Mouse (Mus musculus) urinary bladder, postnatal 25 days (tissue): Measurements from ENCODE around the gene Usp2.

Experiments
- DNase-seq: peaks from one replicate; pipeline ENCODE4 v3.0.0; 2022; ENCODE audit warnings: low spot score

Gene Usp2

GRCm38 (mm10) chr9:44066785-44067225 is at the start of gene Usp2:
TSS of gene Usp2 (plus strand) at chr9:44067021.
- peak; percentile 100 for DNase-seq

- DNase-seq = no peak
Measured at GRCm38 (mm10) chr9:44017846-44018245, 49.0 kb upstream of the Usp2 start.

DNA sequence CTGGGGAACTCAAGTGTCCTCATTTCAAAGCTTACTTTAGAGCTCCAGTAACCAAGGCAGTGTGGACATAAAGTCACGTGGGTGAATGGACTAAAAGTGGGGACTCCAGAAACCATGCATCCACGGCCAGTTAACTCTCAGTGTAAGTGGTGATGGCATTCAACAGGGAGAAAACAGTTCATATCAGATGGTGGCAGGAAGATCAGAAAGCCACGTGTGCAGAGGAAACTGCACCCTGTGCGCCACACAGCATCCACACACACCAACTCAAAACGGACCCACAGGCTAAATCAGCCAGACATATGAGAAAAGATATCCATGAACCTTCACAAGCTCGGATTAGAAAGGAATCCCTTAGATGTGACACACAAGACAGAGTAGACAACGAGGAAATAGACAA is 46.8 kb upstream of the Usp2 start:
- no peak for DNase-seq

GRCm38 (mm10) chr9:44022100-44022847 is 44.5 kb upstream of the Usp2 start:
- no peak for DNase-seq

DNA sequence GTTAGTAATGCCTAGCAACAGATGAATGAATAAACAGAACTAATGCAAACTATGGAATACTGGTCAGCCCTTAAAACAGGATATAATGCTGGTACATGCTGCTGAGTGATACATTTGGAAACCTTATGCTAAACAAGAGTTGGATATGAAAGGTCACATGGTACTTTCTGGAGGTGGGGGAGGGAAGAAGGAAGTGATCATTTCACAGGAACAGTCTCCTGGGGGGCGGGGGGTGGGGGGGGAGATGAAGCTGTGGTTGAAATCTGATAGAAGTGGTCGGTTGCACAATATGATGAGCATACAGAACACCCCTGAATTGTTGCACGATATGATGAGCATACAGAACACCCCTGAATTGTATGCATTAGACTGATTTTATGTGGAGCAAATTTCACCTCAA is 42.7 kb upstream of the Usp2 start:
- DNase-seq = no peak

DNA sequence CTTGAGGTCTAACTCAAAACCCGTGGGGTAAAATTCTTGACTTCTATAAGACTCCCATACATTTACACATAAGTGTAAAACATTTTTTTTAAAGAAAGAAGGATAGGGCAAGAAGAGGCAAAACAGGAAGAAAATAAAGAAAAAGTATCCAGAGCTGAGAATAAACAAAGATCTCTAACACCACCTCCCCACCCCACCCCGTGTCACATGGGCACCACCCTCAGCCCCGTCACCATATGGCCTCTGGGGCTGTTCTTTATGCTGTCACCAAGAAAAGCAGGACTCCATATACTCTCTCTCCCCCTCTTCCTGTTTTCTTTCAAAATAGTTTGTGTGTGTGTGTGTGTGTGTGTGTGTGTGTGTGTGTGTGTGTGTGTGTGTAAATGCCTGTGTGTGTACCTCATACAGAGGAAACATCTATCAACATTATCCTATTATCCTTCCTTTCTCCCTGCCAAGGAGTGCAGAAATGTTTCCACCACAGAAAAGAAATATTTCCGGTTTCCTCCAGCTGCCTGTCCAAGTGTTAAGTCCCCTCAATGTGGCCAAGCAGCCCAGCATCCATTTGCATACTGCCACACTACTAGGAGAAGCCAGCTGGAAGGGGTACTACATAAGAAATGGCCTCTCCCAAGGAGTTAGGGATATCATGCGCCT is 37.1 kb upstream of the Usp2 start:
- no peak for DNase-seq

DNA sequence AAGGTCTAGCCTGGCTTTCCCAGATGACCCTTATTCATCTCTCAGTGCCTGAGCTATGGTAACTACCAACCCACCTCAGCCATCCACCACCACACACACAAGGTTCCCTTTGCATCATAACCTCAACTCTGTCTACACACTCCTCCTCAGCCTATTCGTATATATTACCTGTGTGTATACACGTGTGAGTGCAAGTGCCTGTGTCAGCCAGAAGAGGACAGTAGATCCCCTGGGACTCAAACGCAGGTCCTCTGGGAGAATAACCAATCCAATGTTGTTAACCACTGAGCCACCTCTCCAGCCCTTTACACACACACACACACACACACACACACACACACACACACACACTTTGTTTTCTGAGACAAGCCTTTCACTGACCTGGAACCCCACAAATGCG is 36.2 kb upstream of the Usp2 start:
- no peak for DNase-seq

DNA sequence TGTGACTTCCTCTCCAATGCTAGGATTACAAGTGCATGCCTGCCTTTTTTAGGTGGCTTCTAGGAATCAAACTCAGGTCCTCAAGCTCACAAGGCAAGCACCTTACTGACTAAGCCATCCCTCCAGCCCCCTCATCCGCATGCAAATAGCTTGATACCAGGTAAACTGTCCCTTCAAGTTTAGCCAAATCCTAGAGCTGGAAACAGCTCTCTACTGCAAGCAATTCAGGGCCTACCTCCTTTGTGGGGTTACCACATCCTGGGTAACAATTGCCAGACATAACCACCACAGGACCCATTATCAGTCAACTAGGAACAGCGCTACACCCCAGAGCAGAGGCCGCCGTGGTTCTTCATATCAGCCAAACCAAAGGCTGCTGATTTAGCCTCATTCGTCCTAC is 35.7 kb upstream of the Usp2 start:
- DNase-seq = no peak

GRCm38 (mm10) chr9:44031946-44032345 is 34.9 kb upstream of the Usp2 start:
- no peak for DNase-seq

- DNase-seq = no peak
Measured at GRCm38 (mm10) chr9:44033317-44033716, 33.5 kb upstream of the Usp2 start.

- no peak for DNase-seq
Measured at GRCm38 (mm10) chr9:44033957-44034727, 32.7 kb upstream of the Usp2 start.

DNA sequence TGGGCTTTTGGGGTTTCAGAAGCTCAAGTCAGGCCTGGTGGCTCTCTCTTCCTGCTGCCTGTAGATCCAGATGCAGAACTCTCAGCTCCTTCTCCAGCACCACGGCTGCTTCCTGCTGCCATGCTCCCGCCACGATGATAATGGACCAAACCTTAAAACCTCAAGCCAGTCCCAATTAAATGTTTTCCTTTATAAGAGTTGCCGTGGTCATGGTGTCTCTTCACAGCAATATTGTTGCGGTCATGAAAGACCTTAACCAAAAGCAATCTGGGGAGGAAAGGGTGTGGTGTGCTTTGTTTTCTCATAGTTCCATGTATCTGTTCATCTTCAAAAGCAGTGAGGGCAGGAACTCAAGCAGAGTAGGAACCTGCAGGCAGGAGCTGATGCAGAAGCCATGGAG is 29.7 kb upstream of the Usp2 start:
- DNase-seq = no peak

DNA sequence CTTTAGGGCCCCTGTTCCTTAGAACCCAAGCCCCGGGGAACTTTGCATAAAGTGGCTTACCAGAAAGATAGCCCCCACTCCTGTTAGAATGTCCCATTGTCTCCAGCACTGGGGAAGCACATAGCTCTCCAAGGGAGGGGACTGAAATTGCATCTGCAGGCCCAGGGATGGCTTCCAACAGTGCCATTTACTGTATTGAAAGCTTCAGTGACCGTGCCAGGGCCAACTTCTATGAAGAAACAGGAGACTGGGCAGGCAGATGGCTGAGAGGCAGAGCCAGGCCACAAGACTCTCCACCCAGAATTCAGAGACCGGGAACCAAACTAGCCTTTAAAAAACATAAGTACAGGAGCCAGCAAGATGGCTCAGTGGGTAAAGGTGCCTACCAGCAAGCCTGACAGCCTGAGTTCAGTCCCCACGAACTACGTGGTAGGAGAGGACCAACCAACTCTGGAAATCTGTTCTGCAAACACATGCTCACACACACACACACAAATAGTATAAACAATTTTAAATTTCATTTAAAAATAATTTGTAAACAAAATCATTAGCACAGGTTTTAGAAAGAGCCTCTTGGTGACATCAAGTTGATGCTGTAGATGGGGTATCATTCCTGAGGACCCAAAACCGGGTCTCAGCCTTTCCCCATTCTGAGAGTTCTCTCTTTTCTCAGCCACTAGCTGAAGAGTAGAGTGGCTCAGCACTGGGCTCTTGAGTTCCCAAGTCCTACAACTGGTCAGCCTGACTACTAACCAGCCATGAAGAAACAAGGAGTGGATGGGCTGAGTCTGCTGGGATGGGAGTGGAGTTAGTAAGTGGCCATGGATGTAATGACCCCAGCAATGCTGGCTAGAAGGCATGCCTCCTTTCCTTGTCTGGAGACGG is 25.1 kb upstream of the Usp2 start:
- DNase-seq = no peak

- no peak for DNase-seq
Measured at GRCm38 (mm10) chr9:44042396-44042680, 24.5 kb upstream of the Usp2 start.

- no peak for DNase-seq
Measured at GRCm38 (mm10) chr9:44042836-44043707, 23.7 kb upstream of the Usp2 start, which contains the start of gene Thy1. TSS of gene Thy1 (plus strand) at chr9:44043384.

DNA sequence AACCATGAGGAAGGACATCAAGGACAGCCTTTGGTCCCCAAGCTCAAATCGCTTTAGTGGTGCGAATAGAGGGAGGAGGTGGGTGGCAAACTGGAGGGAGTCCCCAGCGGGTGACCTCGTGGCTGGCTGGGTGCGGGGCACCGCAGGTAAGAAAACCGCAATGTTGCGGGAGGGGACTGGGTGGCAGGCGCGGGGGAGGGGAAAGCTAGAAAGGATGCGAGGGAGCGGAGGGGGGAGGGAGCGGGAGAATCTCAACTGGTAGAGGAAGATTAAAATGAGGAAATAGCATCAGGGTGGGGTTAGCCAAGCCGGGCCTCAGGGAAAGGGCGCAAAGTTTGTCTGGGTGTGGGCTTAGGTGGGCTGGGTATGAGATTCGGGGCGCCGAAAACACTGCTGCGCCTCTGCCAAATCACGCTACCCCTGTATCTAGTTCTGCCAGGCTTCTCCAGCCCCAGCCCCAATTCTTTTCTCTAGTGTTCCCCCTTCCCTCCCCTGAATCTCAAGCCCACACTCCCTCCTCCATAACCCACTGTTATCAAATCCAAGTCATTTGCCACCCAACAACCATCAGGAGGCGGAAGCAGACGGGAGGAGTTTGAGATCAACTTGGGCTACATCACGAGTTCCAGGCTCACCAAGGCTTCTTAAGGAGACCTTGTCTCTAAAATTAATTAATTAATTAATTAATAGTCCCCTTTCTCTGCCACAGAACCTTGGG is 23.0 kb upstream of the Usp2 start:
- DNase-seq = no peak

DNA sequence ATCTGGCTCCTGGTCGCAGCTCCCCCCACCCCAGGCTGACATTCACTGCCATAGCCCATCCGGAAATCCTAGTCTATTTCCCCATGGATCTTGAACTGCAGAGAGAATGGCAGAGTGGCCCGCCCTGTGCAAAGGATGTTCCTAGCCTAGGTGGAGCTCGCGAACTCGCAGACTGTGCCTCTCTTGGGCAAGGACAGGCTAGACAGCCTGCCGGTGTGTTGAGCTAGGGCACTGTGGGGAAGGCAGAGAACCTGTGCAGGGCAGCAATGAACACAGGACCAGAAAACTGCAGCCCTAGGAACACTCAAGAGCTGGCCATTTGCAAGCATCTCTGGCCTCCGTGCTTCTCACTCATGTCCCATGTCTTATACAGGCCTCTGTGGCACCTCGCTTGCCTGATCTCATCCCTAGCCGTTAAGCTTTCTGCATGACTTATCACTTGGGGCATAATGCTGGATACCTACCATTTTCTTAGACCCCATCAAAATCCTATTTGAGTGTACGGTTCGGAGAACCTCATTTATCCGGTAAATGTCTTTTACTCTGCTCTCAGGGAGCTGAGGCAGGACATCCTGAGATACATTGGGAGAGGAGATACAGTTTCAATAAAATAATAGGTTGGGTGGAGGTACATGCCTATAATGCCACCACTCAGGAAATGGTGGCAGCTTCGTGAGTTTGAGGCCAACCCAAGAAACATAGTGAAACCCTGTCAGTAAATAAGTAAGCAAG is 22.2 kb upstream of the Usp2 start:
- DNase-seq = no peak

DNA sequence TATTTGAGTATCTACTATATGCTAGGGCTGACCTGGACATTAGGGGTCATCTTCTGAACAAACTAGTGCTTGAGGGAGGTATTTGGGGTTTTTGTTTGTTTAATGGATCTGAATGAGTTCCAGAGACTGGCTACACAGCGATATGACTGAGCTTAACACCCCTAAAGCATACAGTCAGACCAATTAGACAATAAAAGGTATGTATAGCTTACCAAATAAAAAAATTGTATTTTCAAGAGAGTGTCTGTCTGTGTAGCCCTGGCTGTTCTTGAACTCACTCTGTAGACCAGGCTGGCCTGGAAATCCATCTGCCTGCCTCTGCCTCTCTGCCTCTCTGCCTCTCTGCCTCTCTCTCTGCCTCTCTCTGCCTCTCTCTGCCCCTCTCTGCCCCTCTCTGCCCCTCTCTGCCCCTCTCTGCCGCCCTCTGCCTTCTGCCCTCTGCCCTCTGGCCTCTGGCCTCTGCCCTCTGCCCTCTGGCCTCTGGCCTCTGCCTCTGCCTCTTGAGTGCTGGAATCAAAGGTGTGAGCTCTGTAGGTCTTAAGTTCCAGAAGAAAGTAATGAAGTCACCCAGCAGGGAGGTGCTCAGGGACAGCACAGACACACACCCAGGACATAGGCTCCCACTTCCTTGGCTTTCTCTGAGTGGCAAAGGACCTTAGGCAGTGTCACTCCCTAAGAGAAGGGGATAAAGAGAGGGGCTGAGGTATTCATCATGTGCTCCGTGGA is 21.5 kb upstream of the Usp2 start:
- no peak for DNase-seq

DNA sequence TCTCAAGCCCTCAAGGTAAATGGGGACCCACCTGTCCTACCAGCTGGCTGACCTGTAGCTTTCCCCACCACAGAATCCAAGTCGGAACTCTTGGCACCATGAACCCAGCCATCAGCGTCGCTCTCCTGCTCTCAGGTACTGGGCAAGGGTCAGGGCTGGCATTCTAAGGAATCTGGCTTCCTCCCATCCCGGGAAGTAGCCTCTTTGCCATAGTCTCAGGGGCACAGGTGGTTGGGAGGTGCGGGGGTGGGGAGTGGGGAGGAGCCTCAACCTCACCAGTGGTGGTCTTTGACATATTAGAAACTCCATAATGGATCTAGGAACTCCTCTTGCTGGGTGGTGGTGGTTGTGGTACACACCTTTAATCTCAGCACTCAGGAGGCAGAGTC is 20.9 kb upstream of the Usp2 start:
- DNase-seq = no peak
